Mouse (Mus musculus) kidney, embryonic 16.5 days (tissue): Measurements from ENCODE around the gene Tshz2. TPM values are rescaled to one million over a fixed set of nuclear protein-coding genes. Genes with fewer than 3 reads are reported as not detected.

Experiments
- ATAC-seq: fragments of 200-750 bp; cut with Nextera tagmentation; 2 replicates; pipeline ENCODE4 v1.8.0; 2017; ENCODE audit warnings: moderate TSS enrichment; ENCODE audit not compliant: low FRiP score, low TSS enrichment
- H3K27ac ChIP-seq: fragments of 300-500 bp; sonication (generic); 2 replicates; pipeline ENCODE4 v1.5.1; 2014; ENCODE audit warnings: low read length
- H3K27me3 ChIP-seq: fragments of 300-500 bp; sonication (generic); 2 replicates; pipeline ENCODE4 v1.6.1; 2014; ENCODE audit warnings: low read length, control low read depth, mixed read lengths; ENCODE audit not compliant: insufficient read depth
- H3K36me3 ChIP-seq: fragments of 300-500 bp; sonication (generic); 2 replicates; pipeline ENCODE4 v1.6.1; 2014; ENCODE audit warnings: low read length, control low read depth, mixed read lengths; ENCODE audit not compliant: insufficient read depth
- H3K4me1 ChIP-seq: fragments of 300-500 bp; sonication (generic); 2 replicates; pipeline ENCODE4 v1.6.1; 2014; ENCODE audit warnings: low read length, control low read depth, mixed read lengths; ENCODE audit not compliant: insufficient read depth
- H3K4me2 ChIP-seq: fragments of 300-500 bp; sonication (generic); replicated peaks from 2 replicates; pipeline ENCODE4 v1.6.1; 2014; ENCODE audit warnings: low read depth, low read length
- H3K4me3 ChIP-seq: fragments of 300-500 bp; sonication (generic); 2 replicates; pipeline ENCODE4 v1.5.1; 2014; ENCODE audit warnings: mild to moderate bottlenecking, low read length
- H3K9ac ChIP-seq: fragments of 300-500 bp; sonication (generic); replicated peaks from 2 replicates; pipeline ENCODE4 v1.6.1; 2014; ENCODE audit warnings: low read length
- H3K9me3 ChIP-seq: fragments of 300-500 bp; sonication (generic); 2 replicates; pipeline ENCODE4 v1.6.1; 2016; ENCODE audit warnings: low read length, control low read depth
- WGBS: fragments of 180-500 bp; shearing (Covaris S2); extraction: QIAGEN DNeasy Blood & Tissue Kit; methylation state at CpG from one replicate; pipeline ENCODE4 v1.1.7; 2014; 5-methylcytosine and 5-hydroxymethylcytosine counted together
- polyA plus RNA-seq: library from polyadenylated mRNA; unstranded; fragments of >200 nt; fragmentation: Nextera tagmentation; extraction: Ambion mirVana; gene quantifications from 2 replicates; pipeline ENCODE4 v1.2.1, GENCODE M21; 2015

The Tshz2 gene
- polyA plus RNA-seq, 1 experiment from 2014 or later: 11.5 TPM

GRCm38 (mm10) chr2:170043290-170043689 is 410.5 kb downstream of the Tshz2 start:
- Histone ChIP-seq H3K9me3 (peaks cover 6% of the 10 kb centered on the region; the same call in 1 of the 2 replicates), H3K9ac (no peak overlapping the region), H3K4me2 (no peak overlapping the region), H3K27ac (no peak overlapping the region), H3K4me3 (no peak overlapping the region), H3K4me1 (peaks cover 28% of the 10 kb centered on the region), H3K36me3 (no peaks in the 10 kb centered on the region; the same call in 1 of the 2 replicates), H3K27me3 (no peaks in the 10 kb centered on the region)
- WGBS: 79% methylated on average over 8 of the region's 10 CpGs
- no peak for ATAC-seq

DNA sequence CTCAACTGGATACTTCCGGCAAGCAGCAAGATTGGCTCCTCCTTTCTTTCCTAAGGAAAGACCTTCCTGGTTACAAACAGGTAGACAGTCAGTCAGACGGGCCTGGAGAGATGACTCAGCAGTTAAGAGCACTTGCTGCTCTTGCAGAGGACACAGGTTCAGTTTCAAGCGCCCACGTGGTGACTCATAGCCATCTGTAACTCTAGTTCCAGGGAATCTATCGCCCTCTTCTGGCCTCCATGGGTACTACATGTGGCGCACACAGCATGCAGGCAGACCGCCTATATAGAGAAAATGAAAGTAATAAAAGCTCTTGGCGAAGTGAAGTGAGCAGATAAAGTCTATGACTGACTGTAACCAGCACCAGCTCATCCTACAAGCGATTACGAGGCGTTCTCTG is 413.1 kb downstream of the Tshz2 start:
- H3K9me3 ChIP-seq: peaks cover 6% of the 10 kb centered on the region; the same call in 1 of the 2 replicates
- 86% methylated on average over 11 of the region's 11 CpGs for WGBS

DNA sequence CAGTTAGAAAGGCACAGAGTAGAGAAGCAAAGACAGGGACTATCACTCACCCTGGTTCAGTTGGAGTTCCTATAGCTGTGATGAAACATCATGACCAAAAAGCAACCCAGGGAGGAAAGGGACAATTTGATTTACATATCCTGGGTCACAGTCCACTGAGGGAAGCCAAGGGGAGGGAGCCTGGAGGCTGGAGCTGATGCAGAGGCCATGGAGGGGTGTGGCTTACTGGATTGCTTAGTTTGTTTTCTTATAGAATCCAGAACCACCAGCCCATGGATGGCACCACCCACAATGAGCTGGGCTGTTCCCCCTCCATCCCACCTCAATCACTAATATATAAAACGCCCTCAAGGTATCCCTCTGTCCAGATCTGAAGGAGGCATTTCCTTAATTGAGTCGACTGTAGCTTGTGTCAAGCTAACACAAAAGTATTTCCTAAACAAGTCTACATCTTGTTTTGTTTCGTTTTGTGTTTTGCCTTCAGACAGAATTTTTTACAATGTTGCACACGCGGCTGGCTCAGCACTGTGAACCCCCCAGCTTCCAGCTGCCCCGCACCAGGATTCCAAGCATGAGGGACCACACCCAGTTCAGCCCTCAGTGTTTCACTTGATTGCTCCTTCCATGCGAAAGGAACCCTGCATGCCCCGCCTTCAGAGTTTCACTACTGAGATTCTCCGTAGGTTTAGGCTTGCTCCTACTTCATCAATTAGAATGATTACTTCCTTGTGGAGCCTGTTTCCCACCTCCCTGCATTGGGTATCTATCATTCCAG is 413.7 kb downstream of the Tshz2 start:
- Histone ChIP-seq H3K4me2 (no peak overlapping the region), H3K9me3 (peaks cover 6% of the 10 kb centered on the region; the same call in 1 of the 2 replicates), H3K36me3 (no peaks in the 10 kb centered on the region; the same call in 1 of the 2 replicates), H3K4me1 (peaks cover 7% of the 10 kb centered on the region; the same call in 1 of the 2 replicates), H3K27me3 (no peaks in the 10 kb centered on the region), H3K9ac (no peak overlapping the region), H3K27ac (peak overlapping the region; percentile 41; the same call in 1 of the 2 replicates), H3K4me3 (no peak overlapping the region)
- WGBS: 56% methylated on average over 9 of the region's 9 CpGs
- peak; percentile 37 for ATAC-seq

More for the DNA sequence above, 413.1 kb downstream of the Tshz2 start:
- Histone ChIP-seq H3K4me3 (no peak overlapping the region), H3K36me3 (no peaks in the 10 kb centered on the region; the same call in 1 of the 2 replicates), H3K27me3 (no peaks in the 10 kb centered on the region), H3K4me1 (peaks cover 14% of the 10 kb centered on the region), H3K4me2 (no peak overlapping the region), H3K9ac (no peak overlapping the region), H3K27ac (peak overlapping the region; percentile 41; the same call in 1 of the 2 replicates)
- no peak for ATAC-seq

GRCm38 (mm10) chr2:170048831-170049230 is 416.0 kb downstream of the Tshz2 start:
- Histone ChIP-seq H3K9ac (no peak overlapping the region), H3K4me1 (0 out of 2 replicates have a peak, but pooled peaks cover 5% of the 10 kb centered on the region), H3K9me3 (peaks cover 6% of the 10 kb centered on the region; the same call in 1 of the 2 replicates), H3K36me3 (no peaks in the 10 kb centered on the region; the same call in 1 of the 2 replicates), H3K27me3 (no peaks in the 10 kb centered on the region), H3K27ac (no peak overlapping the region), H3K4me2 (no peak overlapping the region), H3K4me3 (no peak overlapping the region)
- WGBS: 67% methylated on average over 1 of the region's 1 CpGs
- ATAC-seq: no peak

DNA sequence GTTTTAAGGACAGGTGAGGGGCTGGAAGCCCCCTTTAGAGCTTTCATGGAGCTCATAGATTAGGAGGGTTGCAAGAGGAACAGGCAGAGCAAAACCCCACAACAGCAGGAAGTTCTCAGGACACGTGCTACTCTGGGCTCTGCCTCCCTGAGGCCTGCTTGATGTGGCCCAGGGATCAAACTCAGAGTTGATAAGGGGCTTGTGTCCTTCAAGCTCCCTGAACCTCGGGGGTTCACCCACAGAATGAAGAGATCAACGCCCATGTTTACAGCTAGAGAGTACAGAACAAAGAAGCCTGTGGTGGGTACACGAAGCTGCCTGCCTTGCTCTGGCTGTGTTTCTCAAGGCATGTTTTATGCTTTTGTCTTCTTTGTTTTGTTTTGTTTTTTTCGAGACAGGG is 417.8 kb downstream of the Tshz2 start:
- H3K27ac ChIP-seq: no peak overlapping the region
- 0 out of 2 replicates have a peak, but pooled peaks cover 5% of the 10 kb centered on the region for H3K4me1 ChIP-seq
- ATAC-seq: no peak
- no peaks in the 10 kb centered on the region for H3K27me3 ChIP-seq
- WGBS: 57% methylated on average over 5 of the region's 5 CpGs
- H3K9me3 ChIP-seq: peaks cover 6% of the 10 kb centered on the region; the same call in 1 of the 2 replicates
- no peak overlapping the region for H3K4me3 ChIP-seq
- H3K4me2 ChIP-seq: no peak overlapping the region
- no peaks in the 10 kb centered on the region; the same call in 1 of the 2 replicates for H3K36me3 ChIP-seq
- no peak overlapping the region for H3K9ac ChIP-seq

DNA sequence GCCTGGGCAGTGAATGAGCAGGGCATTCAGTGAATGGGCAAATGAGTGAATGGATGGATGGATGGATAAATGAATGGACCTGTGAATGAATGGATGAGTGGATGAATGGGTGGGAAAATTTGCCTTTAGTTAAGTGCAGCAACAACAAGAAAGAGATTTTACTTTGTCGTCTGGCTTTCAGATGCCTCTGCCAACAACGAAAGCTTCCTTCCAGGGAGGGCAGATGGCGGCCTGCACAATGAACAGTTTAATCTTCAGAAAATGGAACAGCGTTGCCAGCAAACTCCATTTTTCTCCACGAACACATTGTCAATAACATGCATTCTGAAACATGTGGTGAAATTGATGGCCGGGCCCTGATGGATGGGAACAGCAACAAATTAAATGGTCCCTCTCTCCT is 418.6 kb downstream of the Tshz2 start:
- WGBS: 97% methylated on average over 6 of the region's 6 CpGs
- 0 out of 2 replicates have a peak, but pooled peaks cover under 1% of the 10 kb centered on the region for H3K4me1 ChIP-seq
- H3K27me3 ChIP-seq: no peaks in the 10 kb centered on the region
- H3K27ac ChIP-seq: no peak overlapping the region
- H3K4me2 ChIP-seq: no peak overlapping the region
- H3K4me3 ChIP-seq: no peak overlapping the region
- ATAC-seq: no peak
- H3K9me3 ChIP-seq: peaks cover 6% of the 10 kb centered on the region; the same call in 1 of the 2 replicates
- H3K9ac ChIP-seq: no peak overlapping the region
- no peaks in the 10 kb centered on the region; the same call in 1 of the 2 replicates for H3K36me3 ChIP-seq

DNA sequence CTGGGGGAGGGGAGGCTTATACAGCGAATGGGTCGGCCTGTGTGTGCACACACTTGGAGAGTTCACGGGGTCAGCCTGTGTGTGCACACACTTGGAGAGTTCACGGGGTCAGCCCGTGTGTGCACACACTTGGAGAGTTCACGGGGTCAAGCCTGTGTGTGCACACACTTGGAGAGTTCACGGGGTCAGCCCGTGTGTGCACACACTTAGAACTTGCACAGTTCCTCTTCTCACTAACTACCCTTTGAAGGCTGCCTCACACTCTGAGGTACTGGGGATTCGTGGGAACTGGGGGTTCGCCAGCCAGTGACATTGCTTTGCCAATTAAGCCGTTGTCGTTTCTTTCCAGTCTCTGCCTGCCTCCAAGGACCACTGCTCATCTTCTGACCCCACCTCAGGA is 422.1 kb downstream of the Tshz2 start:
- Histone ChIP-seq H3K9ac (no peak overlapping the region), H3K4me2 (no peak overlapping the region), H3K9me3 (peaks cover 1% of the 10 kb centered on the region; the same call in 1 of the 2 replicates), H3K4me3 (no peak overlapping the region), H3K4me1 (no peaks in the 10 kb centered on the region), H3K36me3 (no peaks in the 10 kb centered on the region), H3K27ac (no peak overlapping the region), H3K27me3 (no peaks in the 10 kb centered on the region)
- no peak for ATAC-seq
- 83% methylated on average over 12 of the region's 12 CpGs for WGBS

- no peak overlapping the region for H3K4me2 ChIP-seq
- ATAC-seq: no peak
- no peaks in the 10 kb centered on the region for H3K4me1 ChIP-seq
- WGBS: 42% methylated on average over 9 of the region's 9 CpGs
- no peak overlapping the region for H3K27ac ChIP-seq
- H3K27me3 ChIP-seq: no peaks in the 10 kb centered on the region
- no peak overlapping the region for H3K4me3 ChIP-seq
- peaks cover 3% of the 10 kb centered on the region; the same call in 1 of the 2 replicates for H3K9me3 ChIP-seq
- no peak overlapping the region for H3K9ac ChIP-seq
- H3K36me3 ChIP-seq: no peaks in the 10 kb centered on the region
Observed at GRCm38 (mm10) chr2:170055413-170055812, 422.6 kb downstream of the Tshz2 start.

- WGBS: 65% methylated on average over 14 of the region's 14 CpGs
- Histone ChIP-seq H3K9me3 (peaks cover 3% of the 10 kb centered on the region; the same call in 1 of the 2 replicates), H3K4me2 (no peak overlapping the region), H3K27me3 (no peaks in the 10 kb centered on the region), H3K9ac (no peak overlapping the region), H3K27ac (0 out of 2 replicates have a peak overlapping the region, but pooled peaks have one; percentile 15), H3K4me3 (no peak overlapping the region), H3K36me3 (no peaks in the 10 kb centered on the region), H3K4me1 (no peaks in the 10 kb centered on the region)
- ATAC-seq: no peak
Observed at GRCm38 (mm10) chr2:170058774-170059173, 426.0 kb downstream of the Tshz2 start.

DNA sequence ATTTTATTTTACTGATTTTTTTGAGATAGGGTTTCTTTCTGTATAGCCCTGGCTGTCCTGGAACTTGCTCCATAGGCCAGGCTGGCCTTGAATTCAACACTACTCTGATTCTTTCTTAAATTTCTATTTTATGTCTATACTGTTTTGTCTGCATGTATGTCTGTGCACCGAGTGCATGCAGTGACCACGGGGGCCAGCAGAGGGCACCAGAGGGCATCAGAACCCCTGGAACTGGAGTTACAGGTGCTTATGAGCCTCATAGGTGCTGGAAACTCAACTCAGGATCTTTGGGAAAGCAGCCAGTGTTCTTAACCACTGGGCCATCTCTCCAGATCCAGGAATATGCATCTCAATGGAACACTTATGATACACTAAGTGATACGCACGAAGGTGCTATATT is 427.3 kb downstream of the Tshz2 start:
- Histone ChIP-seq H3K4me3 (no peak overlapping the region), H3K9ac (no peak overlapping the region), H3K27me3 (no peaks in the 10 kb centered on the region), H3K27ac (no peak overlapping the region), H3K9me3 (peaks cover 6% of the 10 kb centered on the region; the same call in 1 of the 2 replicates), H3K36me3 (no peaks in the 10 kb centered on the region), H3K4me1 (no peaks in the 10 kb centered on the region), H3K4me2 (no peak overlapping the region)
- ATAC-seq: no peak
- 68% methylated on average over 4 of the region's 4 CpGs for WGBS
